Mouse (Mus musculus) testis, postnatal 10 days (tissue): ENCODE data around the gene Itprid2.

Experiments used
- DNase-seq: peaks from one replicate; pipeline ENCODE4 v3.0.0; 2021; ENCODE audit warnings: low spot score

Itprid2 gene

DNA sequence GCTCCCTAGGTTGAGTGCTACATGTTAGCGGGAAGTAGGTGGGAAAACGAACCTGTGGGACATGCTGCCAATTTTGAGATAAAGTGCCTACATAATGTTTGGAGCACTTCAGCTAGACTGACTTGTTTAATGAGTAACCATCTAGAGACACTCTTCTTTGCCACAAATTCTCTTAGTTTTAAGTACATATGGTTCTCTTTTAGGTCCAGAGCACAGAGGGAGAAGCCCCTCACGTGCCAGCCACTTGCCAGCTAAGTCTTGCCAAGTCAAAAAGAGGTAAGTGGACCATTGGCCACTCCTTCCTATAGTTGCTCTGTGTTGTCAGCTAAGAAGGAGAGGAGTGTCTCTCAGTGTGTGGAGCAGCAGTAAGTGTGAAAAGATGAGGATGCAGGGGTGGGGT, 16.0 kb downstream of the Itprid2 start:
- no peak for DNase-seq

DNA sequence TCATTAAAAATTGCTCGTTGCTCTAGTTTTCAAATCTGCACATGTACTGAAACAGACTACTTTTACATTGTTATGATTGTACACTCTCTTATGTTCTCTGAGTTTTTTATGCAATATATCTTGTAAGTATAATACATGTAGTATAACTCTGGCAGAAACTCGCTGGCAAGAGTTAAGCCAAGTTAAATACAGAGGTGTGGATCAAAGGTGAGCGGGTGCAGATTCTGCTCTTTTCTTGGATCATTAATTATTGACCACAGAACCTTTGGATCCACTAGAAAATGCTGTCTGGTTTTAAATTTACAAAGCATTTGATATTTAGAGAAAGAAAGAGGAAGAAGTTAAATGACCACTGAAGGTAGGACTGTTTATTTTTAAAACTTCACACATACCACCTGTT, 16.5 kb downstream of the Itprid2 start:
- DNase-seq, result no peak

- no peak for DNase-seq
Measured at GRCm38 (mm10) chr2:79652502-79652901, 17.4 kb downstream of the Itprid2 start.

GRCm38 (mm10) chr2:79653093-79653808, 18.1 kb downstream of the Itprid2 start:
- DNase-seq, result no peak

GRCm38 (mm10) chr2:79653809-79654164, 18.6 kb downstream of the Itprid2 start:
- no peak for DNase-seq

GRCm38 (mm10) chr2:79657062-79657461, 21.9 kb downstream of the Itprid2 start:
- DNase-seq, result no peak

DNA sequence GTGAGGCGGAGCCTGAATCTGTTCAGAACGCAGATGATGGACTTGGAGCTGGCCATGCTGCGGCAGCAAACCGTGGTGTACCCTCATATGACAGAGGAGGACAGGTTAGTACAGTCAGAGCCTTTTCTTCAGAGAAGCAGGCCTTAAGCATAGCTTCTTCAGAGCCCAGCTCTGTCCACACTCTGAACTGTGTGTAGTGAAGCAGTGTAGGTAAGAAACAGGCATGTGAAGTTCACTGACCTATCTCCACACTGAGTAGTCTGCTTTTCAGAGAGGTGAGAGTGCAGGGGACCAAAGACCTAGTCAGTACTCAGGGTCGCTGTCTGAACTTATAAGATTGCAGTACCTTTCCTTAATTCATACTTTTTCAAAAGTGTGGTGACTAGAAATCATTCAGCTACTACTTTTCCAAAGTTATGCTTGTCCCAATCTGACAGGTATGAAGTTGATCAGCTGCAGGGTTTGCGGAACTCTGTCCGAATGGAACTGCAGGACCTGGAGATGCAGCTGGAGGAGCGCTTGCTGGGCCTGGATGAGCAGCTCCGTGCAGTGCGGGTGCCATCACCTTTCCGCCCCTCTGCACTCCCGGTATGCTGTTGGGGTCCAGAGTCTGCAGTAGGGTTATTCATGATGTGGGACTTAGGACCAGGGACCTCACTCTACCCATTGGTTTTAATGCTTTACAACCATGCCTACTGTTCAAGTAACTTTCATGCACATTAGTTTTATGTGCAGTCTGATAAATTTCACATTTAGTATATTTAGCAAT, 25.4 kb downstream of the Itprid2 start:
- DNase-seq, result no peak

- no peak for DNase-seq
Measured at GRCm38 (mm10) chr2:79661486-79662104, 26.4 kb downstream of the Itprid2 start.

DNA sequence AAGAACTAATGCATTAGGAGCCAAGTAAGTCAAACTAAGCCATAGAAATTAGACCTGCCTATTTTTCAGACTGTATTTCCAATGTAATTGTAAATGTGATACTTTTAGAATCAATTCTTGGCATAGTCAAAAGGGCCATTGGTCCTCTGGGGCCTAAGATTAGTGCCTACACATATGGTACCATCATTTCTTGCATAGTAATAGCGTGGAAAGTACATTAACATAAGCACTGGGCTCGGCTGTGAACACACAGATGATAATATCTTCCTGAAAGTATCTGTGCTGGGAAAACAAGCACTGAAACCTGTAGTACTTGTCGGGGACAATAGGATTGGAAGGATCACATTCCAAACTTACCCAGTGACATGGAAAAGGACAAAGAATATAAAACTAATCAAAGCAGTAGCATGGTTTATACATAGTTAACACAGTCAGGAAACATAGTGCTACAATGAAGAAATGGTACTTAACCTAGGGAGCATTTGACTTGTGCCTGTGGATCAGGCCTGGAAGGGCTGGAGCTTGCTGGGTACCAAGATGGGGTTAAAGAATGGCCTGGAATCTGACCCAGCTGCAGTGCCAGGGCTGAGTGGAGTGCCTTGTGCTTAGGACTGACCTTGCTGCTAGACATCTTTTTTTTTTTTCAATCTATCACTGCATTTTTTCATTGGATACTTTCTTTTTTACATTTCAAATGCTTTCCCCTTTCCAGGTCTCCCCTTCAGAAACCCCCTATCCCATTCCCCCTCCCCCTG, 29.6 kb downstream of the Itprid2 start:
- DNase-seq, result no peak

- no peak for DNase-seq
Measured at GRCm38 (mm10) chr2:79665492-79665891, 30.3 kb downstream of the Itprid2 start.

DNA sequence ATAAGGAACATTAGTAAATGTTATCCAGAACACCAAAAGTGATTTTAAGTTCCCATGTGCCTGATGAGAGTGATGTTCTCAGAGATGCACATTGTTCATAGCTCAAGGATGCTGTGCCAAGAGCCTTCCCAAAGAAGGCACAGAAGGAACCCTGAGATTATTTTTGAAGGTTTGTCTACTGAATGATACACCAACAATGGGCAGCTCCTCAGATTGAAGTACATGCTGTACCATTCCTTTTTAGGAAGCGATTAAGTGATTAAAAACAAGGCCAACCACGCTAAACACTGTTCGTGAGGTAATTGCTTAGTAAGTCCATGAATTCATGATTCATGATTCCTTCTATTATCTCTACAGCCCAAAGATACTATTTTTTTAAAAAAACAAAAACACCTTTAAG, 40.1 kb downstream of the Itprid2 start:
- no peak for DNase-seq

GRCm38 (mm10) chr2:79677663-79678257, 42.6 kb downstream of the Itprid2 start:
- DNase-seq, result no peak

DNA sequence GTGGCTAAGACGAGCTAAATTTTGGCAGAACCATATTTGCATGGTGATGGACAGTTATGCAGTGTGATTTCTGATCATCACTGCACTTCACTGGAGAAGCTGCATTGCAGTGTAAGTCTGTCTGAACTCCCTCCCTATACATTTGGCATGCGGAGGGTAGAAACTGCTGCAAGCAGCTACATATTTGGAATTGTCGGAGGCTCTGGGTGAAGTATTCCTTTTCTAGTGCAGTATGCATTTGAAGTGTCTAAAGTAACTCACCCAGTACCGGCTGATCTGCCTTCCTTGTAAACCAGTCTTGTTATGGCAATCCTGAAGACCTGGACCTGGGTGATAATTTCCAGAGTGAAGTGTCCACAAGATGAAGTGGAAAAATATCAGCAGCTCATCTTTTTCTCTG, 46.5 kb downstream of the Itprid2 start:
- DNase-seq, result no peak

DNA sequence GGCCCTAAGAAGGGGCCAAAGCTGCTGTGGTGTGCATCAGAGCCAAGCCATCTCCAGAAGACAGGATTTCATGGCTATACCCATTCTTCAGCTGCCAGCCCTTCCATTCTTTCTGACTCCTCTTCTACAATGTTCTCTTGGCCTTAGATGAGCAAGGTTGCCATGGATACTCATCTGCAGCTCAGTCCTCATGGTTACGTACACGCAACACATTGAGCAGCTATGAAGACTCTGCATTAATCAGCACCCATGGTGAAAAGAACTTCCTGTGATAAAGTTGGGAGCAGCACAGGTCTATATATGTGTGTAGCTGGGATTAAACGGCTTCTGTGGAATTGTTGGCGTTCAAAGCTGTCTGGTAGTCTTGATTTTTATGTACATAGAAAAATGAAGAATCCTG, 48.1 kb downstream of the Itprid2 start:
- no peak for DNase-seq

DNA sequence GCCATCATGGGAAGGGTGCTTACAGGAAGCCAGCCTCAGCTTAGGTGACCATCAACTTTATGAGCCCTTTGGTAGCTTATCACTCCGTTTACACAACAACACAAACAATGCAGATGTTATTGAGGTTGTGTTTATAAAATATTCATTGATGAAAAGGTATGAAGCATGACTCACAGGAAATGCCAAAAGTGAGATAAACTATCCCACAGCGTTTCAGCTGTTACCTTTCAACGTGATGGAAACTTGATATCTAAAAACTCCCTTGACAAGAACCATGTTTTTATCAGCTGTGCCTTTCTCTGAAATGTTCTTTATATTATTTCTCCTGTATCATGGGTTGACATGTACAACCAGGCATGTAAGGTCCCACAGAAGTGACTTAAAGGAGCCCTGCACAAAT, 55.7 kb downstream of the Itprid2 start:
- DNase-seq, result no peak

- DNase-seq, result no peak
Measured at GRCm38 (mm10) chr2:79695190-79695589, 60.0 kb downstream of the Itprid2 start.

DNA sequence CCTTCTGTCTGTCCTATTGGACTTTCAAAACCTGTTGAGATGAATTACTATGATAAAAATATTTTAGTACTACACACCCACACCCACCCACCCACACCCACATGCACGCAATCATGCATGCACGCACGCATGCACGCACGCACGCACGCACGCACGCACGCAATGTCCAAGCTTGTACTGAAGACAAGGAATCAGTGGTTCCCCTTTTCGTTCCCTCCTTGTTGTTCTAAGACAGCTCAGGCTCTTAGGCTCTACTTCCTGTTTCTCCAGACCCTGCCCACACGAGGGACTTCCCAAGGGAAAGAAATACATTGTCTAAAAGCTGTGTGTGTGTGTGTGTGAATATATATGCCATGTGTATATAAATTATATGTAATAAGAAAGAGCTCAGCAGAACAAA, 60.8 kb downstream of the Itprid2 start:
- no peak for DNase-seq

- no peak for DNase-seq
Measured at GRCm38 (mm10) chr2:79696478-79697230, 61.5 kb downstream of the Itprid2 start.

DNA sequence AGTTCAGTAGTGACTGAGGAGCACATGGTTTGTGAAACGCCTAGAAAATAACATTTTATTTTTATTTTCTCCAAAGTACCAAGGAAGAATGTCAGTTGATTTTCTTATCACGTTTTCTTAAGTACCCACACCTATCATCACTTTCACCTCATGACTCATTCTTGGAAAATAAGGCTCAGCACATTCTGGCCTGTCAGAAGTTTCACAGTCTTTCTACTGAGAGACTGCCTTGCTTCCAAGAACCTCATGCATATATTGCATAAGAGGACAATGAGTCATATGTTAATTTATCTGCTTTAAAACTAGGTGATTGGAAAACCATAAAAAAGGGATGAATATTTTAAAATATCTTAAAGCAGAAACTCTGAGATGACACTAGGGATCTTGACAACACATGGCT, 63.0 kb downstream of the Itprid2 start:
- no peak for DNase-seq

GRCm38 (mm10) chr2:79704773-79705172, 69.6 kb downstream of the Itprid2 start:
- no peak for DNase-seq

DNA sequence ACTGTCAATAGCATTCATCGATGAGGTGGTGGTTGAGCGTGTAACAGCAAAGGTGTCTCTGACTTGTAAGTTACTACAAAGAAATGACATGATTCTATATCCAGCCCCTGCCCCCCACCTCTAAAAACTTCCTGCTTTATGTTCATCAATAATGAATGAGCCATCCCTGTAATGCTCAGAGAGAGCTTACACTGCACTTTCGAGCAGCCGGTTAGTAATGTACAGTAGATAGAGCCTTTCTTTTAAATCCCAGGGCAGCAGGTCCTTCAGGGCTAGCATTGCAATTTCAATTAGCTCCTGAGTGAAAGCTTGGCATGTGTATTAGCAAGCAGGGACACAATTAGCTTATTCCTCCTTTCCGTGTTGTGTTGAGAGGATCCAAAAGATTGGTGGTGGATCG, 72.4 kb downstream of the Itprid2 start, which contains the start of gene Ppp1r1c:
Gene Ppp1r1c (plus strand): TSS at position 206 of the 400 bp plus-strand sequence.
- DNase-seq, result no peak
